Mouse (Mus musculus) frontal cortex, adult 2 months (tissue): Measurements from ENCODE around the gene Tango2. TPM values are rescaled to one million over a fixed set of nuclear protein-coding genes. Genes with fewer than 3 reads are reported as not detected.

ENCODE experiments used
- DNase-seq, 2 experiments: peaks; one replicate each; pipeline ENCODE4 v3.0.0; 2022; ENCODE audit warnings: low spot score in 1 of 2; ENCODE audit errors: extremely low spot score in 1 of 2
- polyA plus RNA-seq: library from polyadenylated mRNA; depleted of rRNA; stranded (reverse); fragments of >200 nt; gene quantifications from 2 replicates; pipeline ENCODE4 v1.2.3, GENCODE M21; 2012; rRNA removed

Gene Tango2
- polyA plus RNA-seq, 1 experiment = 196 TPM

GRCm38 (mm10) chr16:18268182-18268581, 79.7 kb downstream of the Tango2 start:
- no peak for DNase-seq

- no peak for DNase-seq
These were observed 82.9 kb downstream of the Tango2 start for GRCm38 (mm10) chr16:18265024-18265423.

GRCm38 (mm10) chr16:18258221-18258620, 89.7 kb downstream of the Tango2 start, which contains the start of gene Gm49776:
Gene Gm49776, minus strand, starts transcription at chr16:18258321.
- no peak for DNase-seq

GRCm38 (mm10) chr16:18253866-18254265, 94.0 kb downstream of the Tango2 start:
- no peak for DNase-seq

- no peak for DNase-seq
These were observed 95.2 kb downstream of the Tango2 start for GRCm38 (mm10) chr16:18252736-18253135.

- no peak for DNase-seq
These were observed 96.8 kb downstream of the Tango2 start for GRCm38 (mm10) chr16:18250828-18251790.

Other genes with a start within 250 kb of the Tango2 start
- gene Rtn4r, start 220.5 kb downstream of the Tango2 start, polyA plus RNA-seq = 125 and 142 TPM in 2 replicates
- gene Ccdc188, start 130.2 kb downstream of the Tango2 start, polyA plus RNA-seq = not detected in 2 replicates
- 142 and 152 TPM in 2 replicates for gene Zdhhc8, start 113.0 kb downstream of the Tango2 start, polyA plus RNA-seq
- gene Trmt2a, start 99.4 kb downstream of the Tango2 start, polyA plus RNA-seq = 76.5 and 77.2 TPM in 2 replicates
- 108 and 116 TPM in 2 replicates for gene Ranbp1, start 99.4 kb downstream of the Tango2 start, polyA plus RNA-seq
- gene Gm49776, start 89.8 kb downstream of the Tango2 start, polyA plus RNA-seq = 0.55 TPM in 1 of 2 replicates, not detected in the other
- gene Dgcr8, start 58.9 kb downstream of the Tango2 start, polyA plus RNA-seq = 48.4 and 49.4 TPM in 2 replicates
- 40.8 and 44.2 TPM in 2 replicates for gene Arvcf, start 79 bp upstream of the Tango2 start, polyA plus RNA-seq
- 22.9 and 25.9 TPM in 2 replicates for gene Txnrd2, start 78.3 kb upstream of the Tango2 start, polyA plus RNA-seq
- gene Comt, start 78.7 kb upstream of the Tango2 start, polyA plus RNA-seq = 140 and 143 TPM in 2 replicates
- gene Gnb1l, start 150.6 kb upstream of the Tango2 start, polyA plus RNA-seq = 8.1 and 8.7 TPM in 2 replicates
- gene Rtl10, start 150.8 kb upstream of the Tango2 start, polyA plus RNA-seq = 4.2 and 4.6 TPM in 2 replicates
- 2.8 and 2.9 TPM in 2 replicates for gene Tbx1, start 242.6 kb upstream of the Tango2 start, polyA plus RNA-seq